Mouse (Mus musculus) embryonic fibroblast, embryonic 13.5 days (primary cell): Measurements from ENCODE around the gene Tlcd1.

Source experiments
- CTCF ChIP-seq: IDR thresholded peaks from 2 replicates; pipeline ENCODE4 v1.5.1; 2011; ENCODE audit warnings: mild to moderate bottlenecking, control low read depth, low read length, moderate library complexity, borderline replicate concordance; ENCODE audit not compliant: insufficient read depth
- POLR2A ChIP-seq: IDR thresholded peaks from 2 replicates; pipeline ENCODE4 v1.6.1; 2011; ENCODE audit warnings: low read depth, mild to moderate bottlenecking, control low read depth, low read length, moderate library complexity

DNA sequence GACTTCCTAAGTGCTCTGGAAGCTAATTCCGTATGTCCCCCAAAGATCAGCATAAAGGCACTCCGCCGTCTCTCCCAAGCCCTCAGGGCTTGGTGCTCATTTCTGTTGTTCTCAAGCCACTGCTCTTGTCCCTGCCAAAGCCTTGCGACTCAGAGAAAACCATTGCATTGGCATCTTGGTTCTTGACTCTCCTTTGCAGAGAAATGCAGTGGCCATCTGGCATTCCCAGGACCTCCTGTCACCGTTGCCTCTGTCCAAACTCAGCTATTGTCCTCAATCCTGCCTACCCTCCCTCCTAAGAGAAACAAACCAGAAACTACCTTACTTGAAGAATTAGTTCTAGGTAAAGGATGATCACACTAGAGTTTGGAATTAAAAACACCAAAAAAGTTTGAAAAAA is 20.8 kb upstream of the Tlcd1 start:
- TF ChIP-seq POLR2A: no peak
- no peak for TF ChIP-seq CTCF
